Mouse (Mus musculus) midbrain, embryonic 11.5 days (tissue): ENCODE measurements around the gene Rab11fip3. TPM values are rescaled to one million over a fixed set of nuclear protein-coding genes. Genes with fewer than 3 reads are reported as not detected.
"Not testable (repeated sequence)": the region's sequence is repeated elsewhere in the genome, so short reads cannot be mapped to it uniquely, and the experiment has no call there.

Source experiments
- ATAC-seq: fragments of 200-750 bp; cut with Nextera tagmentation; 2 replicates; pipeline ENCODE4 v1.8.0; 2017; ENCODE audit warnings: moderate TSS enrichment, moderate library complexity; ENCODE audit not compliant: low FRiP score
- DNase-seq: peaks from one replicate; pipeline ENCODE4 v3.0.0; 2015; ENCODE audit warnings: low spot score; ENCODE audit errors: missing footprints
- H3K27ac ChIP-seq: fragments of 300-500 bp; sonication (generic); 2 replicates; pipeline ENCODE4 v1.5.1; 2014; ENCODE audit warnings: low read depth, low read length
- H3K27me3 ChIP-seq: fragments of 300-500 bp; sonication (generic); 2 replicates; pipeline ENCODE4 v1.6.1; 2014; ENCODE audit warnings: mild to moderate bottlenecking, low read length, moderate library complexity, mixed read lengths; ENCODE audit not compliant: control insufficient read depth, insufficient read depth
- H3K36me3 ChIP-seq: fragments of 300-500 bp; sonication (generic); 2 replicates; pipeline ENCODE4 v1.6.1; 2014; ENCODE audit warnings: mild to moderate bottlenecking, low read length, moderate library complexity, mixed read lengths; ENCODE audit not compliant: control insufficient read depth, insufficient read depth
- H3K4me1 ChIP-seq: fragments of 300-500 bp; sonication (generic); 2 replicates; pipeline ENCODE4 v1.6.1; 2014; ENCODE audit warnings: low read length; ENCODE audit not compliant: control insufficient read depth, insufficient read depth
- H3K4me2 ChIP-seq: fragments of 300-500 bp; sonication (generic); 2 replicates; pipeline ENCODE4 v1.6.1; 2014; ENCODE audit warnings: mild to moderate bottlenecking, moderate library complexity
- H3K4me3 ChIP-seq: fragments of 300-500 bp; sonication (generic); 2 replicates; pipeline ENCODE4 v1.5.1; 2014; ENCODE audit warnings: low read depth, low read length
- H3K9ac ChIP-seq: fragments of 300-500 bp; sonication (generic); 2 replicates; pipeline ENCODE4 v1.6.1; 2014; ENCODE audit warnings: low read length
- H3K9me3 ChIP-seq: fragments of 300-500 bp; sonication (generic); 2 replicates; pipeline ENCODE4 v1.6.1; 2016; ENCODE audit warnings: low read length; ENCODE audit not compliant: control insufficient read depth
- WGBS: fragments of 180-500 bp; shearing (Covaris S2); extraction: QIAGEN DNeasy Blood & Tissue Kit; methylation state at CpG from one replicate; pipeline ENCODE4 v1.1.7; 2014; 5-methylcytosine and 5-hydroxymethylcytosine counted together
- polyA plus RNA-seq: library from polyadenylated mRNA; unstranded; fragments of >200 nt; fragmentation: Nextera tagmentation; extraction: Ambion mirVana; gene quantifications from 2 replicates; pipeline ENCODE4 v1.2.1, GENCODE M21; 2014

Gene Rab11fip3
- polyA plus RNA-seq, result 18.1 and 18.2 TPM in 2 replicates

GRCm38 (mm10) chr17:26068831-26069739 lies at the start of gene Rab11fip3:
Gene Rab11fip3, minus strand, starts transcription at chr17:26069555.
- H3K4me1 ChIP-seq, result peaks cover 33% of the 10 kb centered on the region
- DNase-seq (peak; percentile 99), ATAC-seq (peak; percentile 94)
- peak within 1 kb of the TSS; percentile 87 for H3K9ac ChIP-seq
- H3K27me3 ChIP-seq, result peaks cover 3% of the 10 kb centered on the region; the same call in 1 of the 2 replicates
- peak within 1 kb of the TSS; percentile 45 for H3K27ac ChIP-seq
- no peaks in the 10 kb centered on the region for H3K36me3 ChIP-seq
- H3K4me2 ChIP-seq, result peak within 1 kb of the TSS; percentile 99
- under 1% methylated on average over 93 of the region's 94 CpGs for WGBS
- no peaks in the 10 kb centered on the region for H3K9me3 ChIP-seq
- H3K4me3 ChIP-seq, result peak within 1 kb of the TSS; percentile 63

DNA sequence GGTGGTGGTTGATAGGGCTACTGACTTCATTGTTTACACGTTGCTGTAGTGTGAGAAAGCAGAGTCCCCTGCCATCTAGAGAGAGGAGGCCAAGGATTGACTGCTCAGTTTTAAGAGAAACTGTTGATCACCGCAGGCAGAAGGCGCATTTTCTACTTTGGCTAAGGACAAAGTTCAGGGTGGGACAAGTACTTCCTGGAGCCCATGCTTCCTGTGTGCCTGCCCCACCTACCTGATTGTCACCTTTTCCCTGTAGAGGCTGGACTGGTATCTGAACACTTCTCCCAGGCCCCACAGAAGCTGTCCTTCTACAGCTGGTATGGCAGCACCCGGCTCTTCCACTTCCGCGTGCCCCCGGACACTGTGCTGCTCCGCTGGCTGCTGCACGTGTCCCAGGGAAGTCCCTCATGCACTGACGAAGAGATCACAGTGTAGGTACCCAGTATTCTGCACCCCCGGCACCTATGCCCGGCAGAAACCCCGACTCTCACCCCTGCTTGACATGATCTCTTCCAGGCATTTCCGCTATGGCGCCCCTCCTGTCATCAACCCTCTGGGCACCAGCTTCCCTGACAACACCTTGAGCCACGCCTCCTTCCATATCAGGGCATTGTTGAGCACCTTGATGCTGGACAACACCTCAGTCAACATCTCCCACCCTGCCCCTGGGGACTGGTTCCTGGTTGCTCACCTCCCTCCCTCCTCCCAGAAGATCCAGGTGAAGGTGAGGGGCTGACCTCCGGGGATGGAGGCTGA lies 47.3 kb upstream of the Rab11fip3 start:
- Histone ChIP-seq H3K4me2 (no peak overlapping the region), H3K4me1 (peaks cover 5% of the 10 kb centered on the region; the same call in 1 of the 2 replicates), H3K36me3 (no peaks in the 10 kb centered on the region), H3K27ac (no peak overlapping the region), H3K9me3 (no peaks in the 10 kb centered on the region), H3K27me3 (peaks cover 36% of the 10 kb centered on the region), H3K9ac (no peak overlapping the region), H3K4me3 (no peak overlapping the region)
- no peak for DNase-seq
- 86% methylated on average over 17 of the region's 17 CpGs for WGBS
- ATAC-seq, result no peak

DNA sequence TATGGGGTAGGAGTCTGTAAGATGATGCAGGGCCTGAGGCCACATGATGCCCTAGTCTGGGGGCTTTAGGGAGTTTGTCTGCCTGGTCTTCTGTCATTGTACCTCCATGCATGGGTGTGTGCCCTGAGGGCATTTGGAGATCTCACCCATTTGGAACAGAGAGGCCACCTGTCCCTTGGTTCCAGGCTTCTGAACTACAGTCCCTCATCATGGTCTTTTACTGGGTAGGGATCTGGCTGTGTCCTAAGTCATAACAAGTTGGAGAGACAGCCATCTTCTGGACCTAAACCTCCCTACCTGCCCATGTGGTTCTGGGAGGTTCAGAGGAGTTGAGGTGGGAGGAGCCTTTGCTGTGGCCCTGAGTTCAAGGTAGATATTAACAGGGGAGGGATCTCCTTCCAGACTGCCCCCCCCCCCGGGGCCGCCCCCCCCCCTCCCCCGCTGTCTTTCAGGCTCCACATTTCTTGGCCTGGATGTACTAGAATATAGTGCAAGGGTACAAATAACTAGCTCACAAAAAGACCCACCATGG lies 46.7 kb upstream of the Rab11fip3 start:
- Histone ChIP-seq H3K9ac (no peak overlapping the region), H3K9me3 (no peaks in the 10 kb centered on the region), H3K4me2 (no peak overlapping the region), H3K4me3 (no peak overlapping the region), H3K4me1 (peaks cover 9% of the 10 kb centered on the region), H3K27ac (no peak overlapping the region), H3K27me3 (peaks cover 42% of the 10 kb centered on the region), H3K36me3 (no peaks in the 10 kb centered on the region)
- no peak for DNase-seq
- ATAC-seq, result no peak
- 64% methylated on average over 2 of the region's 3 CpGs for WGBS

GRCm38 (mm10) chr17:26115205-26115898 lies 46.0 kb upstream of the Rab11fip3 start:
- Histone ChIP-seq H3K4me1 (peaks cover 13% of the 10 kb centered on the region), H3K4me3 (no peak overlapping the region), H3K36me3 (no peaks in the 10 kb centered on the region), H3K4me2 (no peak overlapping the region), H3K27me3 (peaks cover 42% of the 10 kb centered on the region), H3K27ac (no peak overlapping the region), H3K9ac (no peak overlapping the region), H3K9me3 (no peaks in the 10 kb centered on the region)
- 81% methylated on average over 7 of the region's 7 CpGs for WGBS
- no peak for ATAC-seq
- DNase-seq, result no peak

DNA sequence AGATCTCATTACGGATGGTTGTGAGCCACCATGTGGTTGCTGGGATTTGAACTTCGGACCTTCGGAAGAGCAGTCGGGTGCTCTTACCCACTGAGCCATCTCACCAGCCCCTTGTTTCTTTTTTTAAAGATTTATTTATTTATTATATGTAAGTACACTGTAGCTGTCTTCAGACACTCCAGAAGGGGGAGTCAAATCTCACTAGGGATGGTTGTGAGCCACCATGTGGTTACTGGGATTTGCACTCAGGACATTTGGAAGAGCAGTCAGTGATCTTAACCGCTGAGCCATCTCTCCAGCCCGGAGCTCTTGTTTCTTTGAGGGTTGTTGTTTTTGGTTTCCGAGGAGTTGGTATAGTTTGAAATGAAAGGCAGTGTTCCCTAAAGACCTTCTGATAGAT lies 45.1 kb upstream of the Rab11fip3 start:
- not testable (repeated sequence) for H3K4me3 ChIP-seq, H3K9me3 ChIP-seq, DNase-seq, H3K9ac ChIP-seq, H3K27ac ChIP-seq, H3K4me2 ChIP-seq, H3K36me3 ChIP-seq, ATAC-seq
- Histone ChIP-seq H3K27me3 (peaks cover 42% of the 10 kb centered on the region), H3K4me1 (peaks cover 13% of the 10 kb centered on the region)
- 66% methylated on average over 7 of the region's 7 CpGs for WGBS

- DNase-seq, result no peak
- no peak overlapping the region; the same call in 1 of the 2 replicates for H3K9ac ChIP-seq
- no peak for ATAC-seq
These were observed 44.7 kb upstream of the Rab11fip3 start for GRCm38 (mm10) chr17:26114061-26114460.

GRCm38 (mm10) chr17:26113181-26113948 lies 44.0 kb upstream of the Rab11fip3 start, which contains the start of gene Tmem8:
Gene Tmem8, plus strand, starts transcription at chr17:26113299.
- DNase-seq (peak; percentile 96), ATAC-seq (peak; percentile 80)
- Histone ChIP-seq H3K27me3 (peaks cover 42% of the 10 kb centered on the region), H3K27ac (no peak within 1 kb of the TSS), H3K36me3 (no peaks in the 10 kb centered on the region), H3K9ac (peak within 1 kb of the TSS; percentile 77), H3K4me1 (peaks cover 13% of the 10 kb centered on the region), H3K4me3 (peak within 1 kb of the TSS; percentile 70), H3K9me3 (no peaks in the 10 kb centered on the region), H3K4me2 (peak within 1 kb of the TSS; percentile 97)
- WGBS, result under 1% methylated on average over 69 of the region's 75 CpGs

More at GRCm38 (mm10) chr17:26114061-26114460, 44.7 kb upstream of the Rab11fip3 start:
- no peaks in the 10 kb centered on the region for H3K9me3 ChIP-seq
- H3K4me1 ChIP-seq, result peaks cover 13% of the 10 kb centered on the region
- peaks cover 42% of the 10 kb centered on the region for H3K27me3 ChIP-seq
- 8% methylated on average over 8 of the region's 8 CpGs for WGBS
- no peaks in the 10 kb centered on the region for H3K36me3 ChIP-seq
- H3K4me2 ChIP-seq, result peak overlapping the region; percentile 97
- H3K4me3 ChIP-seq, result peak overlapping the region; percentile 70
- H3K27ac ChIP-seq, result no peak overlapping the region

DNA sequence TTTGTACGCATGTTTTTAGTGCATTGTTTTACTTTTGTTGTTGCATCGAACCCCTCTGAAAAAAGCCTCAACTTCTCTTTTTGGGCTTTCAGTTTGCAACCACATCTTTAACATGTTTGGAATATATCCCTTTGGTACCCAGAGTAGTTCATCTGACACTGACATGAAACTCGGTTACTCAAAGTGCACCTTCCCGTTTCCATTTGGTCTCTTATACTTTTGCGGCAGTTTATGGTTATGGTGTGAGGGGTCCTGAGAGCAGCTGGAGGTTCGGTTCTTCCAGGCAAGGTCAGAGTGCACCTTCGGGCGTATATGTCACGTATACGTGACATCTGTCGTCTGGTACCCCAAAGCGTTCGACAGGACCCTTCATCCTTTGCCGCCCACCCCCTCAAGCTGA lies 43.4 kb upstream of the Rab11fip3 start:
- H3K27ac ChIP-seq, result no peak overlapping the region
- peak; percentile 88 for DNase-seq
- WGBS, result 19% methylated on average over 14 of the region's 14 CpGs
- peak overlapping the region; percentile 77 for H3K9ac ChIP-seq
- H3K4me2 ChIP-seq, result peak overlapping the region; percentile 97
- H3K36me3 ChIP-seq, result no peaks in the 10 kb centered on the region
- H3K4me3 ChIP-seq, result peak overlapping the region; percentile 70
- ATAC-seq, result no peak; the same call in 1 of the 2 replicates
- H3K27me3 ChIP-seq, result peaks cover 42% of the 10 kb centered on the region
- no peaks in the 10 kb centered on the region for H3K9me3 ChIP-seq
- H3K4me1 ChIP-seq, result peaks cover 13% of the 10 kb centered on the region
